Mouse (Mus musculus): ENCODE data around the gene Ascc2.

GRCm38 (mm10) chr11:4594608-4595500 is 42.7 kb upstream of the Ascc2 start, which contains the start of gene Mtmr3:
- TF ChIP-seq CTCF (IDR thresholded peaks at IDR 0.05; ENCODE audit: insufficient read depth, low read depth, low read length): no peak
- TF ChIP-seq POLR2A (IDR thresholded peaks at IDR 0.05; ENCODE audit: insufficient read depth, low read depth, low read length): peak; percentile 64; the same call in 1 of the 2 replicates
